Mouse (Mus musculus): ENCODE data around the gene 2700081O15Rik. TPM values are rescaled to one million over a fixed set of nuclear protein-coding genes. Genes with fewer than 3 reads are reported as not detected.
"Not testable (repeated sequence)": the region's sequence is repeated elsewhere in the genome, so short reads cannot be mapped to it uniquely, and the experiment has no call there.

The 2700081O15Rik gene
- polyA plus RNA-seq, 1 experiment from 2014 or later = 10.6 TPM

DNA sequence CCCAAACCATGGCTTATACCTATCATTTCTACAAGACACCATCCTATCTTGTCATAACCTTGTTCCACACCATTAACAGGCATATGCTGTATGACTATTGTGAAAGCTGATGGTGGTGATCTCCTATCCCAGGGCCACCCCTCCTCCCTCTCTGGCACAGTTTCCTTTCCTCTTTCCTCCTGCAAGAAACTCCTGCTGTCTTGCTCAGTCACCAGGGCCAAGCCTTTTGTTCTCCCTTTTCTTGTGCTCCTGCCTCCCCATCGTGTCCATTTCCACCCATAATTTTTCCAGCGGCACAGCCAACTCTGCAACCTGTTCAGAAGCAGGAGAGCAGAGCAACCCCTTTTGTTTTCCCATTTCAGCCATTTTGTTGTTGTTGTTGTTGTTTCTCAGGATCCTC is 31.4 kb upstream of the 2700081O15Rik start:
- 74% methylated on average over 2 of the region's 2 CpGs for WGBS
- DNase-seq (ENCODE audit: low spot score) (no peak), ATAC-seq (ENCODE audit: insufficient number of reproducible peaks, low FRiP score, low TSS enrichment, low read depth) (no peak)

GRCm38 (mm10) chr19:7388488-7388887 is 28.9 kb upstream of the 2700081O15Rik start:
- no peaks in the 10 kb centered on the region for H3K36me3 ChIP-seq (ENCODE audit: control insufficient read depth, insufficient read depth, low read length)
- DNase-seq (ENCODE audit: low spot score) = no peak
- no peak overlapping the region for H3K27ac ChIP-seq (replicated peaks; ENCODE audit: low read depth, low read length)
- ATAC-seq (ENCODE audit: insufficient number of reproducible peaks, low FRiP score, low TSS enrichment, low read depth) = no peak
- H3K9ac ChIP-seq (ENCODE audit: low read length) = no peak overlapping the region
- no peak overlapping the region for H3K4me3 ChIP-seq (ENCODE audit: low read depth, low read length)
- no peaks in the 10 kb centered on the region for H3K27me3 ChIP-seq (ENCODE audit: control insufficient read depth, insufficient read depth, low read length)
- H3K9me3 ChIP-seq (ENCODE audit: control insufficient read depth, low read length) = peaks cover 7% of the 10 kb centered on the region; the same call in 1 of the 2 replicates
- no peak overlapping the region for H3K4me2 ChIP-seq (ENCODE audit: low read depth, severe bottlenecking)
- WGBS = 89% methylated on average over 6 of the region's 6 CpGs
- H3K4me1 ChIP-seq (ENCODE audit: control insufficient read depth, insufficient read depth, low read length) = peaks cover 3% of the 10 kb centered on the region; the same call in 1 of the 2 replicates

More for the DNA sequence above, 31.4 kb upstream of the 2700081O15Rik start:
- Histone ChIP-seq H3K9ac (ENCODE audit: low read length) (no peak overlapping the region), H3K9me3 (ENCODE audit: control insufficient read depth, low read length) (peaks cover 7% of the 10 kb centered on the region; the same call in 1 of the 2 replicates), H3K27ac (replicated peaks; ENCODE audit: low read depth, low read length) (no peak overlapping the region), H3K4me2 (ENCODE audit: low read depth, severe bottlenecking) (no peak overlapping the region), H3K27me3 (ENCODE audit: control insufficient read depth, insufficient read depth, low read length) (no peaks in the 10 kb centered on the region), H3K4me3 (ENCODE audit: low read depth, low read length) (no peak overlapping the region), H3K4me1 (ENCODE audit: control insufficient read depth, insufficient read depth, low read length) (peaks cover 11% of the 10 kb centered on the region), H3K36me3 (ENCODE audit: control insufficient read depth, insufficient read depth, low read length) (no peaks in the 10 kb centered on the region)

- not testable (repeated sequence) for H3K9ac ChIP-seq (ENCODE audit: low read length); ATAC-seq (ENCODE audit: insufficient number of reproducible peaks, low FRiP score, low TSS enrichment, low read depth); H3K27me3 ChIP-seq (ENCODE audit: control insufficient read depth, insufficient read depth, low read length); H3K4me1 ChIP-seq (ENCODE audit: control insufficient read depth, insufficient read depth, low read length); H3K36me3 ChIP-seq (ENCODE audit: control insufficient read depth, insufficient read depth, low read length); H3K4me3 ChIP-seq (ENCODE audit: low read depth, low read length); H3K27ac ChIP-seq (replicated peaks; ENCODE audit: low read depth, low read length); DNase-seq (ENCODE audit: low spot score); H3K4me2 ChIP-seq (ENCODE audit: low read depth, severe bottlenecking); H3K9me3 ChIP-seq (ENCODE audit: control insufficient read depth, low read length)
- WGBS = 83% methylated on average over 5 of the region's 10 CpGs
Observed at GRCm38 (mm10) chr19:7396867-7397826, 20.3 kb upstream of the 2700081O15Rik start.

GRCm38 (mm10) chr19:7398898-7399297 is 18.5 kb upstream of the 2700081O15Rik start:
- DNase-seq (ENCODE audit: low spot score); H3K9me3 ChIP-seq (ENCODE audit: control insufficient read depth, low read length); H3K27ac ChIP-seq (replicated peaks; ENCODE audit: low read depth, low read length); H3K4me2 ChIP-seq (ENCODE audit: low read depth, severe bottlenecking); ATAC-seq (ENCODE audit: insufficient number of reproducible peaks, low FRiP score, low TSS enrichment, low read depth); H3K4me1 ChIP-seq (ENCODE audit: control insufficient read depth, insufficient read depth, low read length); H3K36me3 ChIP-seq (ENCODE audit: control insufficient read depth, insufficient read depth, low read length); H3K27me3 ChIP-seq (ENCODE audit: control insufficient read depth, insufficient read depth, low read length); H3K9ac ChIP-seq (ENCODE audit: low read length); H3K4me3 ChIP-seq (ENCODE audit: low read depth, low read length): not testable (repeated sequence)
- WGBS = 33% methylated on average over 24 of the region's 24 CpGs

DNA sequence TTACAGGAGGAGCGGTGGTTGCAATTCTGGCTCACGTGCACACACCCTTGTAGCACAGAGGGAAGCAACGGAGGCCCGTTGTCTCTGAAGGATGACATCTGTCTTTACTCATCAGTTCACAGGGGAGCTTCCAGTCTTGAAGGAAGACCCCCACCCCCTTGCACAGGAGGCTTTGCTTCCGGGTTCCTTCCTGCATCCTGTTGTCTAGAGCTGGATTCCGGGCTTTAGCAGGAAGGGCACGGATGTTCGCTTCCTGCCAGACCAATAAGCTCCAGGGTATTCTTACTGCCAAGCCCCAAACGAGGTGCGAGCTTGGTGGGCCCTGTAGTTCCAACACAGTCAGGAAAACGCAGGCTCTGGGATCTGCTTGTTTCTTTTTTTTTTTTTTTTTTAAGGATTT is 16.8 kb upstream of the 2700081O15Rik start:
- 77% methylated on average over 11 of the region's 11 CpGs for WGBS

DNA sequence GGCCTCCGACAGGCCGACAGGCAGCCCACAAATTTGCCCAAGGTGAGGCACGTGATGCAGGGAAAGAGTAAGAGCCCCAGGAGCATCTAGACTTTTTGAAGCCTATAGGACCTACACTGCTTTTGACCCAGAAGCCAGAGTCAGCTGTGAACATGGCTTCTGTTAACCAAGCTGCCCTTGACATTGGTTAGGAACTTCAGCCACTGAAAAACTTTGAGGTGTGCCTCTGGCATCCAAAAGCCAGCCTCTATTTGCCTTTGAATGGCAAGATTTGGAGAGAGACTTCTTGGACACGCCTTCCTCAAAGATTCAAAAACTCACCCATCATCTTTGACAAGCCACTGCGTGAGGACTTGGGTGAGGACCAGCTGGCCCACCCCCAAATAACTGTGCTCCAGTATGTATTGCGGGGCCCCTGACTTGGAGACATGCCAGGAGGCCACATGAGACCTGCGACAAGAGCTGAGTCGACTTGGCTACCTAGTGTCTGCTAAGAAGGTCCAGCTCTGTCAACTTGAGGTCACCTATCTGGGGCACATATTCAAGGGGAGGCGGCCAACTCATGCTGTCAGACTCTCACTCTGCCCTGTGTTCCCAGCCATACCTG is 12.7 kb upstream of the 2700081O15Rik start:
- ATAC-seq (ENCODE audit: insufficient number of reproducible peaks, low FRiP score, low TSS enrichment, low read depth) = no peak
- Histone ChIP-seq H3K4me1 (ENCODE audit: control insufficient read depth, insufficient read depth, low read length) (no peaks in the 10 kb centered on the region), H3K27ac (replicated peaks; ENCODE audit: low read depth, low read length) (no peak overlapping the region), H3K9me3 (ENCODE audit: control insufficient read depth, low read length) (no peaks in the 10 kb centered on the region), H3K4me3 (ENCODE audit: low read depth, low read length) (no peak overlapping the region), H3K4me2 (ENCODE audit: low read depth, severe bottlenecking) (no peak overlapping the region), H3K9ac (ENCODE audit: low read length) (no peak overlapping the region), H3K36me3 (ENCODE audit: control insufficient read depth, insufficient read depth, low read length) (no peaks in the 10 kb centered on the region), H3K27me3 (ENCODE audit: control insufficient read depth, insufficient read depth, low read length) (no peaks in the 10 kb centered on the region)
- WGBS = 83% methylated on average over 9 of the region's 9 CpGs
- DNase-seq (ENCODE audit: low spot score) = no peak

More for the DNA sequence above, 16.8 kb upstream of the 2700081O15Rik start:
- ATAC-seq (ENCODE audit: insufficient number of reproducible peaks, low FRiP score, low TSS enrichment, low read depth) (no peak), DNase-seq (ENCODE audit: low spot score) (peak; percentile 33)
- Histone ChIP-seq H3K4me2 (ENCODE audit: low read depth, severe bottlenecking) (no peak overlapping the region), H3K27me3 (ENCODE audit: control insufficient read depth, insufficient read depth, low read length) (0 out of 2 replicates have a peak, but pooled peaks cover 3% of the 10 kb centered on the region), H3K36me3 (ENCODE audit: control insufficient read depth, insufficient read depth, low read length) (no peaks in the 10 kb centered on the region), H3K27ac (replicated peaks; ENCODE audit: low read depth, low read length) (no peak overlapping the region), H3K4me3 (ENCODE audit: low read depth, low read length) (no peak overlapping the region), H3K9me3 (ENCODE audit: control insufficient read depth, low read length) (no peaks in the 10 kb centered on the region), H3K4me1 (ENCODE audit: control insufficient read depth, insufficient read depth, low read length) (no peaks in the 10 kb centered on the region), H3K9ac (ENCODE audit: low read length) (no peak overlapping the region)

DNA sequence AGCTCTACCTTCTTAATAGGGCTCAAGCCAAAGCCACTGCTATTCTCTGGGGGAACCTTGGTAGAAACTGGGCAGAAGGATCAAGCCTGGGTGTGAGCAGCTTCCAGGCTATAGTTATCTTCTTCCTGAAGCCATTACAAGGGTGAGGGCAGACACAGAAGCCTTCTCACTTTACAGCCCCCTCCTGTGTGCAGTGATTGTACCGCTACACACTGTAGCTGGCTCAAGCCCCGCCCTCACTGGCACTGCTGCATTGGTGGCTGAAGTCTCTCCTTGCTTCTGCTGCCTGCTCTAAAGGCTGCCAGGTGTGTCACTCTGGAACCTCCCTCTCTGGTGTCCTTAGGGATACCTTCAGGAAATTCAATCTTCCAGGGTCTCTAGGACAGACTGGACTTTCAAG is 5.1 kb upstream of the 2700081O15Rik start:
- 56% methylated on average over 2 of the region's 2 CpGs for WGBS
- Histone ChIP-seq H3K27me3 (ENCODE audit: control insufficient read depth, insufficient read depth, low read length) (no peaks in the 10 kb centered on the region), H3K4me1 (ENCODE audit: control insufficient read depth, insufficient read depth, low read length) (peaks cover 5% of the 10 kb centered on the region; the same call in 1 of the 2 replicates), H3K27ac (replicated peaks; ENCODE audit: low read depth, low read length) (no peak overlapping the region), H3K4me2 (ENCODE audit: low read depth, severe bottlenecking) (no peak overlapping the region), H3K9ac (ENCODE audit: low read length) (no peak overlapping the region), H3K9me3 (ENCODE audit: control insufficient read depth, low read length) (no peaks in the 10 kb centered on the region), H3K4me3 (ENCODE audit: low read depth, low read length) (no peak overlapping the region), H3K36me3 (ENCODE audit: control insufficient read depth, insufficient read depth, low read length) (no peaks in the 10 kb centered on the region)
- DNase-seq (ENCODE audit: low spot score) = no peak
- no peak for ATAC-seq (ENCODE audit: insufficient number of reproducible peaks, low FRiP score, low TSS enrichment, low read depth)

GRCm38 (mm10) chr19:7415916-7416833 is 1.2 kb upstream of the 2700081O15Rik start:
- peak overlapping the region; percentile 92 for H3K4me2 ChIP-seq (ENCODE audit: low read depth, severe bottlenecking)
- H3K36me3 ChIP-seq (ENCODE audit: control insufficient read depth, insufficient read depth, low read length) = peaks cover 7% of the 10 kb centered on the region
- H3K27me3 ChIP-seq (ENCODE audit: control insufficient read depth, insufficient read depth, low read length) = no peaks in the 10 kb centered on the region
- WGBS = 34% methylated on average over 22 of the region's 22 CpGs
- H3K9me3 ChIP-seq (ENCODE audit: control insufficient read depth, low read length) = no peaks in the 10 kb centered on the region
- DNase-seq (ENCODE audit: low spot score) (no peak), ATAC-seq (ENCODE audit: insufficient number of reproducible peaks, low FRiP score, low TSS enrichment, low read depth) (no peak; the same call in 1 of the 2 replicates)
- peaks cover 29% of the 10 kb centered on the region for H3K4me1 ChIP-seq (ENCODE audit: control insufficient read depth, insufficient read depth, low read length)
- H3K9ac ChIP-seq (ENCODE audit: low read length) = peak overlapping the region; percentile 100
- H3K4me3 ChIP-seq (ENCODE audit: low read depth, low read length) = peak overlapping the region; percentile 75
- H3K27ac ChIP-seq (replicated peaks; ENCODE audit: low read depth, low read length) = peak overlapping the region; percentile 94
